Mouse (Mus musculus) embryo, embryonic 10 days (tissue): ENCODE results near the gene Agxt2.
A peak's percentile ranks its signal among the peaks of the same experiment; 100 is the strongest.

Experiments
- DNase-seq: peaks from one replicate; pipeline ENCODE4 v3.0.0-alpha.2; 2015; ENCODE audit warnings: low spot score

Gene Agxt2

DNA sequence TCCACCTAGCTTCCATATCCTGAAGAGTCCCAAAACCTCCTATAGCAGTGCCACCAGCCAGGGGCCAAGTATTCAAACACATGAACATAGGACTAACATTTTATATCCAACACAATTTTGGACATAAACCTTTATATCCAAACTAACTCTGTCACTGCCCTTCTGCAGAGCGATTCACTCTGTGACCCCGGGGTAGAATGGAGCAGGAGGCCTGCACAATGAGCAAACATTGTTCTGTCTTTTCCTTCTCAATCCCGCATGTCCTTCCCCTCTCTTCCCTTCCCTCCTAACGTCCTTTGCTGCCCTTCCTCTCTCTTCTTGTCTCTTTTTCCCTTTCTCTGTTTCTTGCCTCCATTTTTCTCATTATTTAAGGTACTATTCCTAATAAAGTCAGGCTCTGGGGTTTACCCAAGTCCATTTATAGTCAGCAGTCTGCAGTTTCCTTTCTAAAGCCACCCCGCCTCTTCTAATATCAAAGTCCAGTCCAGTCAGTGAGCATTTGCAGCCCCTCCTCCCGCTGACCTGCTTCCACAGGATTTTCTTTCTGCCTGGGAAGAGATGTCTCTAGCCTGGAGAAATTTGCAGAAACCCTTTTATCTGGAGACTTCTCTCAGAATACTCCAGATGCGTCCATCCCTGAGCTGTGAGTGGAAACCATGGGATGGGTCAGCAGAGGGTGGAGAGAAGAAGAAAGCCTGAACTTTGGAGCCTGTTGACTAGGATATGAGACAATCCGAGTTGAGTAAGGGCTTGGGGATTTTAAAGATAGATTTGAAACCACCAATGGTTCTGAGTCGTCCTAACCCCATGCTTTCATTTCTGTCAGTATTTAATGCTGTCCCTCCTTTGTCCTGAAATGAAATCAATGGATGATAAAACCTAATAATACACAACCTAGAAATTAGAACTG is at the start of gene Agxt2:
Agxt2 (plus strand) TSS at position 494 of the 910 bp plus-strand sequence.
- DNase-seq = no peak

- no peak for DNase-seq
These were observed 46.5 kb upstream of the Agxt2 start for GRCm38 (mm10) chr15:10311826-10312225.

DNA sequence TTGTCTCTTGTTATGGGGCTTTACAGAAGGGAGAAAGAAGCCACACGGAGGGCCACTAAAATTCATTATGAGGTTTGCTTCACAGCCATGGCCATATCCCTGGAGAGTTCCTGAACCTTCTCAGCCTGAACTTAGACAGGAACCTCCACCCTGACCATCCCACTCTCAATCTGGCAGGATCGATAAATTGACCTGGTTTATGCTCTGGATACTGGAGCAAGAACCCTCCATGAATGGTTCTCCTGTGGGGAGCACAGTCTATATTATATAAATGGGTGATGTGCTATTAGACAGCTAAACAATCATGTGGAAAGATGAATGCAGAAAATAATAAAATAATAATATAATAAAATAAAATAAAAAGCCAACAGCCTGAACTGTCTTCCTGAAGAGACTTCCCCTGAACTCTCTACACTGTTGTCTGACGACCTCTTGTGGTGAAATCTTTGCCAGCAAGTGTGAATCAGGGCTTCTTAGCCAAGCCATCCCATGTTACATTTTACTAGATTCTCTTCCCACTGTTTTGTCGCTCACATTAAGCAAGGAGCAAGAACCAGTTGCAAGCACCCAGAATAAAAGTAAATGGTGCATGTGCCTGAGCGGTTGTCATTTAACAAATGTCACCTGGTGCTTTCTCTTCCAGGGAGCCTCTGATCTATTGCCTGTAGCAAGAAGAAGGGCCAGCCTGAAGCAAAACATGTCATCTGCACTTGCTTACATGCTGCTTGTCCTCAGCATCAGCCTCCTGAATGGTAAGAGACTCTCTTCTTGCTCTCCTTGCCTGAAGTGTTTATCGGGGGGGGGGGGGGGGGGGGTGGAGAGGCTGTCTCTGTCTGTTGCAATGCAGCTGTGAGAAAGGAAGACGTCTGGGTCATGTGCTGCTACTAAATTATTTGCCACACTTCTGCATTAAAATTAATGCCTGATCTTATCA is 44.5 kb upstream of the Agxt2 start:
- DNase-seq = peak; percentile 66

DNA sequence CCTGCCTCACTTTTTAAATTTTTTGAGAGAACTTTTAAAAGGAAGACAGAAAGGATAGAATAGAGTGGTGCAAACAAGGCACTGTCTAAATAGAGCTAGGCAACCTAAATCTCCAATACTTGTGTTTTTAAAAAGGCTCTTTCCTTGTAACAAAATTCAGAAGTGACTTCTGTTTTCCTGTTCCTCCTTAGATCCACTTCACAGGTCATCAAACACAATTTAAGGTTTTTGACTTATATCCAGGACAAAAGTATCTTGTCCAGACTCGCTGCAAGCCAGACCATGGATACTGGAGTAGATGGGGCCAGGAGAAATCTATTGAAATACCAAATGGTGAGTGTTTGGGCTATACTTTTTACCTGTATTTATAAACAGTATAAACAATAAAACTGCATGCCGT is 33.3 kb upstream of the Agxt2 start, which contains the start of gene Gm21973:
Gm21973 (plus strand) TSS at position 301 of the 400 bp plus-strand sequence.
- DNase-seq = no peak

DNA sequence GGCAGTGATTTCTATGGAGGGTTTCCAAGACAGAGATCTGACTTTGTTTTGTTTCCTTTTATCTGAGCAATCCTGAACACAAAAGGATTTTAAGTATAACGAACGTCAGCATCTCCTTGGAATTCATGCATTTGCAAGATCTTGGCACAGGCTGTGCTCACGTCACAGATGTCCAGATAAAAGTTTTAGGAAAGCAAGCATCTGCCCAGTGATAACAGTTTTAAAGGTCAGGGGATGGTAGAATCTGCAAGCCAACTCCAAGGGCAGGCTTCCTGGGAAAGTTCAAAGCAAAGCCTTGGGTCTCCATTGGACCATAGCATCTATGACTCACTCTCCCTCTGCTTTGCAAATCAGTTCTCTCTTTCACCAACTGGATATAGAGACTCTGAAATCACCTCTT is 27.7 kb upstream of the Agxt2 start:
- no peak for DNase-seq

DNA sequence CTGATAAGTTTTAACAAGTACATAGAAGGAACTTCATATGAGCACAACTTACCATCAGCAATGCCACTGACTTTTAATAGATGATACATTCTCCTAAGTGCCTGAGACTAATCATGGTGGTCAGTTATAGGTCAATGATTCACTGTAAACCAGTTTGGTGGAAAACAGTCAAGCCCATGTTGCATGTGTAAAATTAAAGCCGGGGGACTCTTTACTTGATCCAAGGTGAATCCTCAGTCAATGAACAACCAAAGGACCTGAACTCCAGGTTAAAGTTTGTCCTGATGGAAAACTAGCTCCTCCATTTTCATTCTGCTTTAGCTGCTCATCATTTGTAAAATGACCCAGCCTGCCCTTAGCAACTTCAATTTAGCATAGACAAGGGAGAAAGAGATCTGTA is 25.8 kb upstream of the Agxt2 start:
- DNase-seq = no peak

GRCm38 (mm10) chr15:10338606-10339005 is 19.7 kb upstream of the Agxt2 start:
- DNase-seq = no peak

- DNase-seq = no peak
These were observed 11.3 kb upstream of the Agxt2 start for GRCm38 (mm10) chr15:10347044-10347443.

- DNase-seq = no peak
These were observed 8.0 kb downstream of the Agxt2 start for GRCm38 (mm10) chr15:10366331-10366730.

- no peak for DNase-seq
These were observed 17.1 kb downstream of the Agxt2 start for GRCm38 (mm10) chr15:10375404-10375803.

DNA sequence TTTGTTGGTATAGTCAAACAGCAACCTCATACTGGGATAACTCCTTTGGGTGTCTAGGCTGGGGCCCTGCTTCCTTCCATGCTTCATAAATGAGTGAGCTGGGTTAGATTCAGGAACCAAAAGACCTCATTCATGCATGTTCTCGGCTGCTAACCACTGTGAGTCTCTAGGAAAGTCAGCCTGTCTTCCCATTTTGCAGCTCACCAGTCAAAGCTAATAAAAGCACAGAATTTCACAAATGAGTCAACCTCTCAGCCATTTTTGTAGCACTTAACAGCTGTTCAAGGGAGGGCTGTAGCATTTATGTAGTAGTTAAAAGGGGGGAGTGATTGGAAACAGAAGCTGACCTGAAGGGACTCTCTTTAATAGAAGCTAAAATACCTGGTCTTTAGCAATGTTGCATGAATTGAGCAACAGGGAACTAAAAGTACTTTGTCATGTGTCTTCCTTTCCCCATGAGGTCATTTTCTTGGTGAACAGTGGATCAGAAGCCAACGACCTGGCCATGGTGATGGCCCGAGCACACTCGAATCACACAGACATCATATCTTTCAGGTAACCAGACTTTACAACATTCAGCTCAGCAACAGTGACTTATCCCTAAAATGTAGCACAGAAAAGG is 20.1 kb downstream of the Agxt2 start:
- DNase-seq = no peak

DNA sequence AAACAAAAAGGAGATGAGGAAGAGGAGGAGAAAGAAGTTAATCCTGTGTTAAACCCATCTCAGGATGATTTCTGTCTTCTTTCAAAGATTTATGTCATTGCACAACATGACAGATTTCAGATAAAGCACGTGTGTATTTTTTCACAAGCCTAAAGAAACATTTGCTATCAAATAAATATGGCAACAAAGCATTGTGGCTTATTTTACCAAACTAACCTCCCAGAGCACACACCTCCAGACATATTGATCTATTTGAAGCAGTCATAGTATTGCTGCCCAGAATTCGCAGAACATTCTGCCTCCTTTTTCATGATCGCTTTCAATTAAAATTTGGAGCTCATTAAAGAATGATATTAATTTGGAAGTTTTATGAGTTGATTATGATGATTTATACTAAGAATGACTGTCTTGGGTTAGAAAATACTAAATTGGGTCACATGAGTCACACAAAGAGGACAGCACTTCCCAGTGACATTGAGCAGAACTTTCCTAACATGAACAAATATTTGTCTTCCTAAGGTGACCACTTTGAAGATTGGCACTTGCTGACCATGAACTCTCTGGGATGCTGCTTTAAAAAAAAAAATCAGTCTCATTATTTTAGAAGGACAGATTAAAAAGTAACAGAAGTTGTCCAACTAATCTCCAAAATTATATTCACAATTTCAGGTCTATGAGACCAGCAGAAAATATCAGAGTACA is 21.6 kb downstream of the Agxt2 start:
- DNase-seq = no peak

DNA sequence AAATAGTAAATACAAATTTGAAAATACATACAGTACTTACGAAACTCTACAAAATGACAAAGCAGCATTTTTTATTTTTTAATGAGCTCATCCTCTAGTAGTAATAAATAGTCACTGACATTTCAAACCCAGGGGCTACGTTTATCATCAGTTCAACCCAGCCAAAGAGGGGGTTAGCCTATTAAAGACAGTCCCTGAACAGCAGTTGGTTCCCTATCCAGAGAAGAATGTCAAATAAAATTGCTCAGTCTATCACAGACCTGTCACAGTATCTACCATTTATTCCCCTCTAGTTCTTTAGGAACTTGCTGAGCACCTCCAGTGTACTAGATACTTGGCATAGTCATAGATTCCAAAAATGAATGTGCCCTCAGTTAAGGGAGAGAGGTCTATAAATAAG is 28.9 kb downstream of the Agxt2 start:
- no peak for DNase-seq

GRCm38 (mm10) chr15:10399795-10400194 is 41.5 kb downstream of the Agxt2 start:
- DNase-seq = no peak

GRCm38 (mm10) chr15:10400415-10400814 is 42.1 kb downstream of the Agxt2 start:
- DNase-seq = peak; percentile 34

- DNase-seq = no peak
These were observed 51.5 kb downstream of the Agxt2 start for GRCm38 (mm10) chr15:10409842-10410241.

- no peak for DNase-seq
These were observed 52.5 kb downstream of the Agxt2 start for GRCm38 (mm10) chr15:10410881-10411280.

DNA sequence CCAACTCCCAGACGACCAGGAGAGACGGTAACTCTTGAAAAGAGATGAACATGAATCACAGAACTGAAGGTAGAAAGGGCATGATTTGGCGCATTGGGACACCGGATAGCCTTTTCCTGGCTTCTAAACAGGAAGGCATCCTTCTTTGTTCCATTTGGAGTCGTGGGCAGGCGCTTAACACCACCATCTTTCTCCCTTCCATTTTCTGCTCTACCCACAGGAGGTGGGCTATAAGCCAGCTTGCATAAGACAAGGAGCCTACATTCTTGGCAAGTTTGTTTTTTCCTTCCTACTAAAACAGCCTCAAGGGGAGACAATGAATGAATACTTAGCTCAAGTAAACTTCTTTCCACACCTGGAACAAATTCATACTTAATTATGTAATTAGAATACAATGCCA is 55.3 kb downstream of the Agxt2 start:
- DNase-seq = no peak

- peak; percentile 70 for DNase-seq
These were observed 62.9 kb downstream of the Agxt2 start for GRCm38 (mm10) chr15:10421138-10421784.

GRCm38 (mm10) chr15:10421785-10422144 is 63.4 kb downstream of the Agxt2 start:
- no peak for DNase-seq

DNA sequence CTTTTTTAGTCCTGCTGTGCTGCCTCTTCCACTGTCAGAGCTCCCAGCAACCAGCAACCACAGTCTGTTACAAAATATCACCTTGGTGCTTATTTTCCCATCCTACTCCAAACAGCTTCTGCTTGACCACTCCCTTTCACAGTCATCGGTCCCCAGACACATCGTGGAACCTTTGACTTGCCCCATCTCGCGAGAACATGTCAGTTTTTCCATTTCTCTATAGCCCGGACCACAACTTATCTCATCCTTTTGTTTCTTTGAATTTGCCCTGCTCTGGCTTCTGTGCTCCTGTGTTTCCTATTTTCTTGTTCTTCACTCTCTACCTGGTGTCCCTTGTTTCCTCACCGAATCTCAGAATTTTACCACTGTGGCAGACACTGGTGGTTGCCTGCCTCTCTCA is 67.8 kb downstream of the Agxt2 start:
- no peak for DNase-seq
